Mouse (Mus musculus): ENCODE measurements around the gene P4hb. TPM values are rescaled to one million over a fixed set of nuclear protein-coding genes. Genes with fewer than 3 reads are reported as not detected.

P4hb gene
- polyA plus RNA-seq, 1 experiment from 2014 or later: 635 TPM

- WGBS (ENCODE audit: insufficient replicate concordance): 87% methylated on average over 10 of the region's 10 CpGs
These were observed 40.5 kb upstream of the P4hb start for GRCm38 (mm10) chr11:120613481-120613972.

GRCm38 (mm10) chr11:120612763-120613162 is 39.7 kb upstream of the P4hb start:
- H3K4me2 ChIP-seq: no peak overlapping the region
- 40% methylated on average over 6 of the region's 6 CpGs for WGBS (ENCODE audit: insufficient replicate concordance)
- no peak overlapping the region for H3K4me3 ChIP-seq (replicated peaks)
- ATAC-seq (ENCODE audit: insufficient read depth): no peak
- H3K9me3 ChIP-seq (replicated peaks): no peaks in the 10 kb centered on the region
- peaks cover 12% of the 10 kb centered on the region for H3K27me3 ChIP-seq
- peaks cover 53% of the 10 kb centered on the region for H3K4me1 ChIP-seq (replicated peaks)
- no peak overlapping the region for H3K27ac ChIP-seq (replicated peaks)
- H3K36me3 ChIP-seq (replicated peaks): peaks cover 60% of the 10 kb centered on the region
- H3K9ac ChIP-seq: no peak overlapping the region

More at GRCm38 (mm10) chr11:120613481-120613972, 40.5 kb upstream of the P4hb start:
- peaks cover 56% of the 10 kb centered on the region for H3K4me1 ChIP-seq (replicated peaks)
- H3K36me3 ChIP-seq (replicated peaks): peaks cover 67% of the 10 kb centered on the region
- no peak for ATAC-seq (ENCODE audit: insufficient read depth)
- H3K9me3 ChIP-seq (replicated peaks): no peaks in the 10 kb centered on the region
- H3K4me3 ChIP-seq (replicated peaks): no peak overlapping the region
- no peak overlapping the region for H3K9ac ChIP-seq
- H3K4me2 ChIP-seq: no peak overlapping the region
- no peak overlapping the region for H3K27ac ChIP-seq (replicated peaks)
- H3K27me3 ChIP-seq: peaks cover 6% of the 10 kb centered on the region

- ATAC-seq (ENCODE audit: insufficient read depth): no peak
- H3K4me3 ChIP-seq (replicated peaks): no peak overlapping the region
- no peaks in the 10 kb centered on the region for H3K9me3 ChIP-seq (replicated peaks)
- peaks cover 18% of the 10 kb centered on the region for H3K27me3 ChIP-seq
- H3K27ac ChIP-seq (replicated peaks): no peak overlapping the region
- H3K4me1 ChIP-seq (replicated peaks): peaks cover 35% of the 10 kb centered on the region
- no peak overlapping the region for H3K9ac ChIP-seq
- WGBS (ENCODE audit: insufficient replicate concordance): 75% methylated on average over 9 of the region's 9 CpGs
- H3K4me2 ChIP-seq: no peak overlapping the region
- peaks cover 62% of the 10 kb centered on the region for H3K36me3 ChIP-seq (replicated peaks)
These were observed 37.5 kb upstream of the P4hb start for GRCm38 (mm10) chr11:120610477-120611046.

- Histone ChIP-seq H3K36me3 (replicated peaks) (peaks cover 62% of the 10 kb centered on the region), H3K27ac (replicated peaks) (no peak overlapping the region), H3K27me3 (peaks cover 18% of the 10 kb centered on the region), H3K9me3 (replicated peaks) (no peaks in the 10 kb centered on the region), H3K9ac (peak overlapping the region; percentile 26; the same call in 1 of the 2 replicates), H3K4me3 (replicated peaks) (peak overlapping the region; percentile 38; the same call in 1 of the 2 replicates), H3K4me2 (peak overlapping the region; percentile 60), H3K4me1 (replicated peaks) (peaks cover 33% of the 10 kb centered on the region)
- ATAC-seq (ENCODE audit: insufficient read depth): peak; percentile 45; the same call in 1 of the 2 replicates
- 25% methylated on average over 8 of the region's 8 CpGs for WGBS (ENCODE audit: insufficient replicate concordance)
These were observed 36.2 kb upstream of the P4hb start for GRCm38 (mm10) chr11:120609250-120609649.

GRCm38 (mm10) chr11:120608241-120609034 is 35.4 kb upstream of the P4hb start, which contains the start of gene Npb:
Npb (plus strand) TSS chr11:120608477.
- Histone ChIP-seq H3K27ac (replicated peaks) (peak within 1 kb of the TSS; percentile 57; the same call in 1 of the 2 replicates), H3K9me3 (replicated peaks) (no peaks in the 10 kb centered on the region), H3K4me3 (replicated peaks) (peak within 1 kb of the TSS; percentile 38), H3K4me1 (replicated peaks) (peaks cover 39% of the 10 kb centered on the region), H3K36me3 (replicated peaks) (peaks cover 62% of the 10 kb centered on the region), H3K9ac (peak within 1 kb of the TSS; percentile 26; the same call in 1 of the 2 replicates), H3K27me3 (peaks cover 18% of the 10 kb centered on the region), H3K4me2 (peak within 1 kb of the TSS; percentile 60)
- ATAC-seq (ENCODE audit: insufficient read depth): peak; percentile 16; the same call in 1 of the 2 replicates
- WGBS (ENCODE audit: insufficient replicate concordance): 21% methylated on average over 45 of the region's 45 CpGs

- Histone ChIP-seq H3K4me1 (replicated peaks) (peaks cover 49% of the 10 kb centered on the region), H3K36me3 (replicated peaks) (peaks cover 63% of the 10 kb centered on the region)
These were observed 33.7 kb upstream of the P4hb start for GRCm38 (mm10) chr11:120606764-120607163.

GRCm38 (mm10) chr11:120605667-120606066 is 32.6 kb upstream of the P4hb start:
- Histone ChIP-seq H3K4me2 (no peak overlapping the region), H3K9ac (no peak overlapping the region), H3K4me3 (replicated peaks) (no peak overlapping the region), H3K36me3 (replicated peaks) (peaks cover 60% of the 10 kb centered on the region), H3K9me3 (replicated peaks) (no peaks in the 10 kb centered on the region), H3K27ac (replicated peaks) (no peak overlapping the region), H3K27me3 (peaks cover 18% of the 10 kb centered on the region), H3K4me1 (replicated peaks) (peaks cover 53% of the 10 kb centered on the region)
- no peak for ATAC-seq (ENCODE audit: insufficient read depth)
- 80% methylated on average over 7 of the region's 7 CpGs for WGBS (ENCODE audit: insufficient replicate concordance)

More at GRCm38 (mm10) chr11:120606764-120607163, 33.7 kb upstream of the P4hb start:
- peaks cover 18% of the 10 kb centered on the region for H3K27me3 ChIP-seq
- no peak for ATAC-seq (ENCODE audit: insufficient read depth)
- H3K27ac ChIP-seq (replicated peaks): no peak overlapping the region
- H3K4me2 ChIP-seq: no peak overlapping the region
- H3K9ac ChIP-seq: no peak overlapping the region
- no peak overlapping the region for H3K4me3 ChIP-seq (replicated peaks)
- WGBS (ENCODE audit: insufficient replicate concordance): 66% methylated on average over 4 of the region's 4 CpGs
- no peaks in the 10 kb centered on the region for H3K9me3 ChIP-seq (replicated peaks)

- peak; percentile 50; the same call in 1 of the 2 replicates for ATAC-seq (ENCODE audit: insufficient read depth)
- 13% methylated on average over 2 of the region's 2 CpGs for WGBS (ENCODE audit: insufficient replicate concordance)
- peak overlapping the region; percentile 64 for H3K27ac ChIP-seq (replicated peaks)
- H3K9me3 ChIP-seq (replicated peaks): no peaks in the 10 kb centered on the region
- no peak overlapping the region for H3K4me3 ChIP-seq (replicated peaks)
- peaks cover 12% of the 10 kb centered on the region for H3K27me3 ChIP-seq
- peaks cover 52% of the 10 kb centered on the region for H3K36me3 ChIP-seq (replicated peaks)
- peaks cover 60% of the 10 kb centered on the region for H3K4me1 ChIP-seq (replicated peaks)
- peak overlapping the region; percentile 33; the same call in 1 of the 2 replicates for H3K9ac ChIP-seq
- H3K4me2 ChIP-seq: peak overlapping the region; percentile 54
These were observed 30.5 kb upstream of the P4hb start for GRCm38 (mm10) chr11:120603545-120603944.

- peaks cover 76% of the 10 kb centered on the region for H3K4me1 ChIP-seq (replicated peaks)
- no peaks in the 10 kb centered on the region for H3K9me3 ChIP-seq (replicated peaks)
- no peak overlapping the region for H3K4me2 ChIP-seq
- ATAC-seq (ENCODE audit: insufficient read depth): no peak
- no peak overlapping the region for H3K9ac ChIP-seq
- 80% methylated on average over 3 of the region's 3 CpGs for WGBS (ENCODE audit: insufficient replicate concordance)
- H3K36me3 ChIP-seq (replicated peaks): peaks cover 65% of the 10 kb centered on the region
- H3K4me3 ChIP-seq (replicated peaks): no peak overlapping the region
- 0 out of 2 replicates have a peak overlapping the region, but pooled peaks have one; percentile 3 for H3K27ac ChIP-seq (replicated peaks)
- H3K27me3 ChIP-seq: no peaks in the 10 kb centered on the region
These were observed 27.7 kb upstream of the P4hb start for GRCm38 (mm10) chr11:120600716-120601115.

GRCm38 (mm10) chr11:120598990-120599549 is 26.0 kb upstream of the P4hb start:
- Histone ChIP-seq H3K4me2 (peak overlapping the region; percentile 95), H3K9ac (peak overlapping the region; percentile 66), H3K9me3 (replicated peaks) (no peaks in the 10 kb centered on the region), H3K36me3 (replicated peaks) (peaks cover 64% of the 10 kb centered on the region), H3K27me3 (no peaks in the 10 kb centered on the region), H3K27ac (replicated peaks) (peak overlapping the region; percentile 97), H3K4me1 (replicated peaks) (peaks cover 77% of the 10 kb centered on the region), H3K4me3 (replicated peaks) (peak overlapping the region; percentile 99)
- 42% methylated on average over 17 of the region's 17 CpGs for WGBS (ENCODE audit: insufficient replicate concordance)
- ATAC-seq (ENCODE audit: insufficient read depth): no peak

All from liver, embryonic 15.5 days (tissue).